Mouse (Mus musculus) midbrain, postnatal 0 days (tissue): ENCODE measurements around the gene Pkn3. TPM values are rescaled to one million over a fixed set of nuclear protein-coding genes. Genes with fewer than 3 reads are reported as not detected.

Experiments used
- ATAC-seq: fragments of 200-750 bp; cut with Nextera tagmentation; 2 replicates; pipeline ENCODE4 v1.8.0; 2017; ENCODE audit warnings: moderate number of reproducible peaks, mild to moderate bottlenecking, moderate TSS enrichment, moderate library complexity; ENCODE audit not compliant: low FRiP score
- DNase-seq: peaks from one replicate; pipeline ENCODE4 v3.0.0-alpha.2; 2015; ENCODE audit warnings: low spot score
- H3K27ac ChIP-seq: fragments of 300-500 bp; sonication (generic); 2 replicates; pipeline ENCODE4 v1.5.1; 2014; ENCODE audit warnings: low read depth, mild to moderate bottlenecking, low read length, mixed read lengths
- H3K27me3 ChIP-seq: fragments of 300-500 bp; sonication (generic); 2 replicates; pipeline ENCODE4 v1.6.1; 2014; ENCODE audit warnings: low read length, control low read depth, mixed read lengths; ENCODE audit not compliant: insufficient read depth
- H3K36me3 ChIP-seq: fragments of 300-500 bp; sonication (generic); 2 replicates; pipeline ENCODE4 v1.6.1; 2014; ENCODE audit warnings: low read length, control low read depth, mixed read lengths; ENCODE audit not compliant: insufficient read depth
- H3K4me1 ChIP-seq: fragments of 300-500 bp; sonication (generic); 2 replicates; pipeline ENCODE4 v1.6.1; 2014; ENCODE audit warnings: mild to moderate bottlenecking, control low read depth, antibody characterized with exemption, low read length, mixed read lengths; ENCODE audit not compliant: insufficient read depth
- H3K4me2 ChIP-seq: fragments of 300-500 bp; sonication (generic); 2 replicates; pipeline ENCODE4 v1.6.1; 2014; ENCODE audit warnings: low read depth, mild to moderate bottlenecking, low read length, mixed read lengths; ENCODE audit not compliant: poor library complexity, severe bottlenecking
- H3K4me3 ChIP-seq: fragments of 300-500 bp; sonication (generic); 2 replicates; pipeline ENCODE4 v1.5.1; 2014; ENCODE audit warnings: low read depth, mild to moderate bottlenecking, low read length, moderate library complexity
- H3K9ac ChIP-seq: fragments of 300-500 bp; sonication (generic); replicated peaks from 2 replicates; pipeline ENCODE4 v1.6.1; 2014; ENCODE audit warnings: mild to moderate bottlenecking, low read length, moderate library complexity, mixed read lengths; ENCODE audit not compliant: poor library complexity, severe bottlenecking
- H3K9me3 ChIP-seq: fragments of 300-500 bp; sonication (generic); 2 replicates; pipeline ENCODE4 v1.6.1; 2016; ENCODE audit warnings: low read length, control low read depth
- CTCF ChIP-seq: IDR thresholded peaks from 2 replicates; pipeline ENCODE4 v1.5.1; 2016; ENCODE audit warnings: antibody characterized with exemption, mild to moderate bottlenecking
- WGBS: fragments of 180-500 bp; shearing (Covaris S2); extraction: QIAGEN DNeasy Blood & Tissue Kit; methylation state at CpG from one replicate; pipeline ENCODE4 v1.1.7; 2014; 5-methylcytosine and 5-hydroxymethylcytosine counted together
- polyA plus RNA-seq: library from polyadenylated mRNA; unstranded; fragments of >200 nt; fragmentation: Nextera tagmentation; extraction: Ambion mirVana; gene quantifications from 2 replicates; pipeline ENCODE4 v1.2.1, GENCODE M21; 2015
- total RNA-seq: library from RNA; depleted of rRNA; stranded (reverse); fragments of >200 nt; gene quantifications from 2 replicates; pipeline ENCODE4 v1.2.3, GENCODE M21; 2014

Pkn3 gene
- total and polyA plus RNA-seq, 2 experiments from 2014 or later, result 0.73 to 1.7 TPM

DNA sequence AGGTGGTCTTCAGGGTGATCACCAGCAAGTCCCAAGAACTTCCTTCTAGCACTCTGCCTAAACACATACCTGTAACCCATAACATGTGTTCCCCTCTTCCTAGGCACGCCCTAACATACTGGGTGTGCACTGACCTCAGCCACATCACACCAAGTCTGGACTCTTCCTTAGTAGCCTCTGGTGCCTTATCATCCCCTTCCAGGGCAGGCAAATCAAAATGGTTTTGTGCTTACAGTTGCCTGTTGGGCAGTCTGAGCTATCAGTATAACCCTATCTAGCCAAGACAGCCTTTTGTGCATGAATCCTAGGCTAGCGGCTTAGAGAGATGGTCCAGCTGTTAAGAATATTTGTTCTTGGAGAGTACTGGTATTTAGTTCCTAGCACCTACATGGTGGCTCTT is 34.0 kb downstream of the Pkn3 start:
- no peak for DNase-seq
- no peaks in the 10 kb centered on the region for H3K27me3 ChIP-seq
- H3K4me1 ChIP-seq, result no peaks in the 10 kb centered on the region
- H3K4me2 ChIP-seq, result no peak overlapping the region
- ATAC-seq, result no peak
- H3K9me3 ChIP-seq, result no peaks in the 10 kb centered on the region
- peaks cover 68% of the 10 kb centered on the region for H3K36me3 ChIP-seq
- WGBS, result 96% methylated on average over 2 of the region's 2 CpGs
- no peak overlapping the region for H3K27ac ChIP-seq
- no peak overlapping the region for H3K4me3 ChIP-seq
- no peak overlapping the region for H3K9ac ChIP-seq
- TF ChIP-seq CTCF, result no peak

DNA sequence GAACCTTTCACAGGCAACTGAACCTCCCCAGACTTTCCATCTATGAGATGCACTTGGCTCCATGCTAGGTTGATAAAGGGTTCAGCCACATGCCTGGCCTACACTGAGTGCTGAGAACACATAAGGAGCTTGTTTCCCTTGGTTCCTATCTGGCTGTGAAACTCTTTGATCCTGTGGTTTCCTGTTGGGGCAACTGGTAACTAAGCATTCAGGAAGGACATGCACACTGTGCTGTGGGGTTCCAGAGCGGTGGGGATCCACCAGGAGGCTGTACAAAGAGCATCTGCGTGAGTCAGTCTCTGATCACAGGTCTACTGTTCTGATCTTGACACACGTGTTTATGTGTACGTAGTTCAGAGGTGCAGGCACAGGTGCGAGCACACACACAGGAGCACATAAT is 35.1 kb downstream of the Pkn3 start:
- H3K27me3 ChIP-seq, result no peaks in the 10 kb centered on the region
- no peak overlapping the region for H3K4me2 ChIP-seq
- H3K9ac ChIP-seq, result no peak overlapping the region
- DNase-seq, result no peak
- no peak for TF ChIP-seq CTCF
- H3K36me3 ChIP-seq, result peaks cover 58% of the 10 kb centered on the region
- no peaks in the 10 kb centered on the region for H3K4me1 ChIP-seq
- no peak overlapping the region for H3K4me3 ChIP-seq
- H3K9me3 ChIP-seq, result no peaks in the 10 kb centered on the region
- 85% methylated on average over 5 of the region's 5 CpGs for WGBS
- no peak for ATAC-seq
- no peak overlapping the region for H3K27ac ChIP-seq

DNA sequence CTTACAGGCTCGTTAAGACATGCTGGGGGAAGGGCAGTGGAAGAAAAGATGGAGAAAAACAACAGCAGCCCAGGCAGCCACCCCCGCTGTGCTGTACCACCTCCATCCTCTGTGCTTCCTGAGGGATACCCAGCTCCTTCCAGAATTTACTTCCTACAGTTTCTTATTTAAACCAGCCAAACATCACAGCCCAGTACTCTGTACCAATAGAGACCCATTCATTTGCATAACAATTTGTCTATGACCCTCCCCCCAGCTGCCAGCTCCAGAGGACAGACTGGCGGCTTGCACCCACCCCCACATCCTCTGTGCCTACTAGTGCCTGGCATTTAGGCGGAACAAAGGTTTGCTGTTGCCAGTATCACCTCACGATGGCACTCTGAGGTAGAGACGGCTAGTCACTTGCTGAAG is 42.2 kb downstream of the Pkn3 start:
- WGBS, result 9% methylated on average over 6 of the region's 6 CpGs
- no peaks in the 10 kb centered on the region for H3K9me3 ChIP-seq
- TF ChIP-seq CTCF, result no peak
- DNase-seq, result peak; percentile 51
- H3K4me2 ChIP-seq, result no peak overlapping the region
- ATAC-seq, result no peak
- peaks cover 12% of the 10 kb centered on the region; the same call in 1 of the 2 replicates for H3K36me3 ChIP-seq
- H3K27me3 ChIP-seq, result no peaks in the 10 kb centered on the region
- peaks cover 6% of the 10 kb centered on the region for H3K4me1 ChIP-seq
- H3K4me3 ChIP-seq, result no peak overlapping the region
- no peak overlapping the region for H3K27ac ChIP-seq
- H3K9ac ChIP-seq, result no peak overlapping the region

DNA sequence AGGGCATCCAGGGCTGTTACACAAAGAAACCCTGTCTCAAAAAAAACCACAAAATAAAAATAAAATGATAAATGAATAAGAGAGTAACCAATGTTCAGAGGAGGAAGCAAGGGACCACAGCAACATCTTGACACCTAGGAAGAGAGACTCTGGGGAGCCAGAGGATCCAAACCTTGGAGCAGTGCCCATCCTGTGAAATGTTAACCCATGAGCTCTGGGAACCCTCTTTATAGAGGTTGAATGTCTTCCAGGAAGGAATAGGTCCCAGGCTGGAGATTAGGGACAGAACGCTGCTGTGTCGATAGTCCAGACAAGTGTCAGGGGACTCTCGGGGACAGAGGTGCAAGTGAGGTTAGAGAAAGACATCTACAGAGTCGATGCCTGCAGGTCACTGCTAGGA is 42.8 kb downstream of the Pkn3 start:
- no peak for TF ChIP-seq CTCF
- ATAC-seq (no peak), DNase-seq (no peak)
- H3K27me3 ChIP-seq, result no peaks in the 10 kb centered on the region
- H3K4me2 ChIP-seq, result no peak overlapping the region
- no peak overlapping the region for H3K4me3 ChIP-seq
- no peak overlapping the region for H3K9ac ChIP-seq
- WGBS, result 77% methylated on average over 4 of the region's 4 CpGs
- no peak overlapping the region for H3K27ac ChIP-seq
- H3K36me3 ChIP-seq, result peaks cover 8% of the 10 kb centered on the region; the same call in 1 of the 2 replicates
- H3K9me3 ChIP-seq, result no peaks in the 10 kb centered on the region
- H3K4me1 ChIP-seq, result peaks cover 6% of the 10 kb centered on the region

DNA sequence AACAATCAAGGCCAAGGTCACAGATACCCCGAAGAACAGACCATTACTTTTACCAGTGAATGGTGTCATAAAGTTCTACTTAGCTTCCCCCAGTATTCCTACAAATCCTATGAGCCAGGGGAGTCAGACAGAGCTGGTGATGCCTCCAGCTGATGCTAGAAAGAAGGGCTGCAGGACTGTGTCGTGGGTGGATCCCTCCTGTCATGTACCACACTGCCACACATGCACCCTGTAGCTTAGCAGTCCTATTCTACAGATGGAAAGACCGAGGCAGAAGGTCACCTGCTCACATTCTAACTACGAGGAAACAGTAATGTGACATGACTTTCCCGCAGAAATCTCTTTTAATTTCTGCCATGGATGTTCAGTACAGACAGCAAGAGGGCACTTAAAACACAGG is 45.3 kb downstream of the Pkn3 start:
- 84% methylated on average over 5 of the region's 5 CpGs for WGBS
- H3K4me3 ChIP-seq, result no peak overlapping the region
- H3K9ac ChIP-seq, result no peak overlapping the region
- no peak overlapping the region for H3K27ac ChIP-seq
- TF ChIP-seq CTCF, result no peak
- no peaks in the 10 kb centered on the region for H3K9me3 ChIP-seq
- H3K4me1 ChIP-seq, result peaks cover 6% of the 10 kb centered on the region
- DNase-seq (no peak), ATAC-seq (no peak)
- H3K4me2 ChIP-seq, result peak overlapping the region; percentile 75
- H3K27me3 ChIP-seq, result no peaks in the 10 kb centered on the region
- 0 out of 2 replicates have a peak, but pooled peaks cover 5% of the 10 kb centered on the region for H3K36me3 ChIP-seq

DNA sequence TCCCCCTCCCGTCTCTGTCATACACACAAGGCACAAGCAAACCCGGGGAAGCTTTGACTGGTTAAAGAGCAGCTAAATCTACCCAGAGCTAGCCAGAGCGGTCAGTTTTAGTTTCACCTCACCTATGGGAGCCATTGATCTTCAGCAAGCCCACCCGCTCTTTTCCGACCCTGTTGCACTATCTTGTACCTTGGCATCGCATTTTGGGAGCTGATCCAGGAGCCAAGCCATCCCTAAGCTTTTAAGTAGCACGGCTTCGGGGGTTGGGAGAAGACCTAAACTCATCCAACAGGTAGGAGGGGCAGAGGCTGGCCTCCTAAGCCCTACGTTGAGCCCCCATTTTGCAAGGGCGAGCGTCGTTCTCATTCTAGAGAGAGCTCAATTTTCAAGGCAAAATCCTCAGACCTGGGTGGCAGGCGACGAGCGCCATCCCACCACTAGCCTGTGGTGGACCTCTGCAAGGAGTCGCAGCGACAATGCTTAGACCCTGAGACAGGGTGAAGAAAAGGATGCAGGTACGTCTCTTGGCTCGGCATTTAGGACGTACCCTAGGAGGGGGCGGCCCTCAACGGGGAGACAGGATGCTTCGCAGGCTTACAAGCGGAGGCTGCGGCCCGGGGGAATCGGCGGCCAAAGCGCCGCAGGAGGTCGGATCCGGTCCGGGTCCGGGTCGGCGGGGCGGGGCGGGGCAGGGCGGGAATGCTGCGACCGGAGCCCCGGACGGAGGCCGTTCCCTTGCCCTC is 46.4 kb downstream of the Pkn3 start:
- peak overlapping the region; percentile 95 for H3K9ac ChIP-seq
- peak overlapping the region; percentile 88 for H3K27ac ChIP-seq
- peak; percentile 12 for DNase-seq
- H3K4me1 ChIP-seq, result peaks cover 6% of the 10 kb centered on the region
- ATAC-seq, result peak; percentile 57; the same call in 1 of the 2 replicates
- 0 out of 2 replicates have a peak, but pooled peaks cover 5% of the 10 kb centered on the region for H3K36me3 ChIP-seq
- H3K4me3 ChIP-seq, result peak overlapping the region; percentile 82
- peak overlapping the region; percentile 75 for H3K4me2 ChIP-seq
- TF ChIP-seq CTCF, result no peak
- 2% methylated on average over 35 of the region's 44 CpGs for WGBS
- H3K9me3 ChIP-seq, result no peaks in the 10 kb centered on the region
- H3K27me3 ChIP-seq, result no peaks in the 10 kb centered on the region
